Mouse (Mus musculus) midbrain, embryonic 15.5 days (tissue): Measurements from ENCODE around the gene Ptprk. TPM values are rescaled to one million over a fixed set of nuclear protein-coding genes. Genes with fewer than 3 reads are reported as not detected.
A peak's percentile ranks its signal among the peaks of the same experiment; 100 is the strongest.

ENCODE experiments used
- ATAC-seq: fragments of 200-750 bp; cut with Nextera tagmentation; replicated peaks from 2 replicates; pipeline ENCODE4 v1.8.0; 2017; ENCODE audit warnings: moderate TSS enrichment
- H3K27ac ChIP-seq: fragments of 300-500 bp; sonication (generic); 2 replicates; pipeline ENCODE4 v1.5.1; 2015; ENCODE audit warnings: mild to moderate bottlenecking, inconsistent platforms
- H3K27me3 ChIP-seq: fragments of 300-500 bp; sonication (generic); replicated peaks from 2 replicates; pipeline ENCODE4 v1.6.1; 2015; ENCODE audit warnings: inconsistent platforms
- H3K36me3 ChIP-seq: fragments of 300-500 bp; sonication (generic); replicated peaks from 2 replicates; pipeline ENCODE4 v1.6.1; 2015; ENCODE audit warnings: inconsistent platforms
- H3K4me1 ChIP-seq: fragments of 300-500 bp; sonication (generic); 2 replicates; pipeline ENCODE4 v1.6.1; 2015; ENCODE audit warnings: inconsistent platforms
- H3K4me2 ChIP-seq: fragments of 300-500 bp; sonication (generic); 2 replicates; pipeline ENCODE4 v1.6.1; 2015; ENCODE audit warnings: inconsistent platforms, mild to moderate bottlenecking, moderate library complexity
- H3K4me3 ChIP-seq: fragments of 300-500 bp; sonication (generic); 2 replicates; pipeline ENCODE4 v1.5.1; 2015; ENCODE audit warnings: mild to moderate bottlenecking, inconsistent platforms
- H3K9ac ChIP-seq: fragments of 300-500 bp; sonication (generic); 2 replicates; pipeline ENCODE4 v1.6.1; 2015; ENCODE audit warnings: mild to moderate bottlenecking, inconsistent platforms
- H3K9me3 ChIP-seq: fragments of 300-500 bp; sonication (generic); 2 replicates; pipeline ENCODE4 v1.6.1; 2016; ENCODE audit warnings: inconsistent platforms
- WGBS: fragments of 180-500 bp; shearing (Covaris S2); methylation state at CpG from one replicate; pipeline ENCODE4 v1.1.7; 2015; ENCODE audit warnings: mixed read lengths; 5-methylcytosine and 5-hydroxymethylcytosine counted together
- polyA plus RNA-seq: library from polyadenylated mRNA; unstranded; fragments of >200 nt; fragmentation: Nextera tagmentation; extraction: Ambion mirVana; gene quantifications from 2 replicates; pipeline ENCODE4 v1.2.1, GENCODE M21; 2015

Gene Ptprk
- polyA plus RNA-seq, 1 experiment from 2014 or later: 33.3 TPM

GRCm38 (mm10) chr10:28564110-28564674 is 489.6 kb downstream of the Ptprk start:
- no peaks in the 10 kb centered on the region for H3K27me3 ChIP-seq
- no peak overlapping the region for H3K9ac ChIP-seq
- peak; percentile 81 for ATAC-seq
- 51% methylated on average over 3 of the region's 3 CpGs for WGBS
- no peak overlapping the region for H3K4me2 ChIP-seq
- H3K9me3 ChIP-seq: no peaks in the 10 kb centered on the region
- no peak overlapping the region for H3K4me3 ChIP-seq
- no peaks in the 10 kb centered on the region for H3K36me3 ChIP-seq
- no peak overlapping the region for H3K27ac ChIP-seq
- no peaks in the 10 kb centered on the region for H3K4me1 ChIP-seq

- no peak overlapping the region for H3K27ac ChIP-seq
- no peak overlapping the region for H3K9ac ChIP-seq
- H3K27me3 ChIP-seq: no peaks in the 10 kb centered on the region
- no peaks in the 10 kb centered on the region for H3K36me3 ChIP-seq
- WGBS: 87% methylated on average over 4 of the region's 4 CpGs
- no peak for ATAC-seq
- no peak overlapping the region for H3K4me3 ChIP-seq
- H3K9me3 ChIP-seq: no peaks in the 10 kb centered on the region
- no peak overlapping the region for H3K4me2 ChIP-seq
- no peaks in the 10 kb centered on the region for H3K4me1 ChIP-seq
Measured at GRCm38 (mm10) chr10:28566378-28566777, 491.8 kb downstream of the Ptprk start.

- Histone ChIP-seq H3K36me3 (no peaks in the 10 kb centered on the region), H3K4me1 (no peaks in the 10 kb centered on the region), H3K27me3 (no peaks in the 10 kb centered on the region), H3K4me2 (no peak overlapping the region), H3K9ac (no peak overlapping the region), H3K9me3 (no peaks in the 10 kb centered on the region), H3K4me3 (no peak overlapping the region), H3K27ac (no peak overlapping the region)
- ATAC-seq: no peak
- WGBS: 96% methylated on average over 2 of the region's 2 CpGs
Measured at GRCm38 (mm10) chr10:28566828-28567227, 492.2 kb downstream of the Ptprk start.

GRCm38 (mm10) chr10:28567441-28567840 is 492.8 kb downstream of the Ptprk start:
- Histone ChIP-seq H3K4me1 (no peaks in the 10 kb centered on the region), H3K4me3 (no peak overlapping the region), H3K27ac (no peak overlapping the region), H3K36me3 (no peaks in the 10 kb centered on the region), H3K27me3 (no peaks in the 10 kb centered on the region), H3K4me2 (no peak overlapping the region), H3K9me3 (no peaks in the 10 kb centered on the region), H3K9ac (no peak overlapping the region)
- 93% methylated on average over 3 of the region's 3 CpGs for WGBS
- ATAC-seq: no peak

GRCm38 (mm10) chr10:28568047-28568446 is 493.4 kb downstream of the Ptprk start:
- Histone ChIP-seq H3K4me3 (no peak overlapping the region), H3K9me3 (no peaks in the 10 kb centered on the region), H3K36me3 (no peaks in the 10 kb centered on the region), H3K9ac (no peak overlapping the region), H3K27me3 (no peaks in the 10 kb centered on the region), H3K27ac (no peak overlapping the region), H3K4me2 (no peak overlapping the region), H3K4me1 (no peaks in the 10 kb centered on the region)
- ATAC-seq: no peak
- 89% methylated on average over 5 of the region's 5 CpGs for WGBS

GRCm38 (mm10) chr10:28579596-28579995 is 505.0 kb downstream of the Ptprk start:
- no peak for ATAC-seq
- no peak overlapping the region for H3K4me3 ChIP-seq
- no peaks in the 10 kb centered on the region for H3K36me3 ChIP-seq
- no peak overlapping the region for H3K27ac ChIP-seq
- H3K27me3 ChIP-seq: no peaks in the 10 kb centered on the region
- H3K9me3 ChIP-seq: no peaks in the 10 kb centered on the region
- H3K4me1 ChIP-seq: no peaks in the 10 kb centered on the region
- H3K4me2 ChIP-seq: no peak overlapping the region
- WGBS: 82% methylated on average over 5 of the region's 5 CpGs
- H3K9ac ChIP-seq: no peak overlapping the region

GRCm38 (mm10) chr10:28586565-28587138 is 512.0 kb downstream of the Ptprk start:
- no peak overlapping the region for H3K4me3 ChIP-seq
- H3K4me1 ChIP-seq: no peaks in the 10 kb centered on the region
- WGBS: 49% methylated on average over 4 of the region's 4 CpGs
- ATAC-seq: no peak
- no peaks in the 10 kb centered on the region for H3K36me3 ChIP-seq
- H3K9me3 ChIP-seq: no peaks in the 10 kb centered on the region
- H3K27ac ChIP-seq: no peak overlapping the region
- no peak overlapping the region for H3K4me2 ChIP-seq
- no peak overlapping the region for H3K9ac ChIP-seq
- no peaks in the 10 kb centered on the region for H3K27me3 ChIP-seq

- Histone ChIP-seq H3K4me2 (no peak overlapping the region), H3K9ac (no peak overlapping the region), H3K27ac (no peak overlapping the region), H3K9me3 (no peaks in the 10 kb centered on the region), H3K36me3 (no peaks in the 10 kb centered on the region), H3K27me3 (no peaks in the 10 kb centered on the region), H3K4me1 (no peaks in the 10 kb centered on the region), H3K4me3 (no peak overlapping the region)
- no peak for ATAC-seq
- 90% methylated on average over 4 of the region's 4 CpGs for WGBS
Measured at GRCm38 (mm10) chr10:28588401-28588800, 513.8 kb downstream of the Ptprk start.

GRCm38 (mm10) chr10:28590822-28591221 is 516.2 kb downstream of the Ptprk start:
- no peak for ATAC-seq
- H3K9me3 ChIP-seq: no peaks in the 10 kb centered on the region
- no peaks in the 10 kb centered on the region for H3K27me3 ChIP-seq
- no peak overlapping the region for H3K9ac ChIP-seq
- WGBS: 88% methylated on average over 3 of the region's 3 CpGs
- no peaks in the 10 kb centered on the region for H3K4me1 ChIP-seq
- H3K4me2 ChIP-seq: no peak overlapping the region
- H3K36me3 ChIP-seq: no peaks in the 10 kb centered on the region
- no peak overlapping the region for H3K4me3 ChIP-seq
- no peak overlapping the region for H3K27ac ChIP-seq

GRCm38 (mm10) chr10:28593566-28594292 is 519.1 kb downstream of the Ptprk start:
- H3K36me3 ChIP-seq: no peaks in the 10 kb centered on the region
- no peak overlapping the region for H3K4me3 ChIP-seq
- no peak overlapping the region for H3K27ac ChIP-seq
- H3K9ac ChIP-seq: no peak overlapping the region
- ATAC-seq: no peak
- 81% methylated on average over 3 of the region's 4 CpGs for WGBS
- H3K4me1 ChIP-seq: no peaks in the 10 kb centered on the region
- H3K27me3 ChIP-seq: no peaks in the 10 kb centered on the region
- no peaks in the 10 kb centered on the region for H3K9me3 ChIP-seq
- H3K4me2 ChIP-seq: no peak overlapping the region

- no peak for ATAC-seq
- Histone ChIP-seq H3K4me3 (no peak overlapping the region), H3K9ac (no peak overlapping the region), H3K9me3 (no peaks in the 10 kb centered on the region), H3K4me2 (no peak overlapping the region), H3K27ac (no peak overlapping the region), H3K36me3 (no peaks in the 10 kb centered on the region), H3K4me1 (no peaks in the 10 kb centered on the region), H3K27me3 (no peaks in the 10 kb centered on the region)
- WGBS: 93% methylated on average over 3 of the region's 3 CpGs
Measured at GRCm38 (mm10) chr10:28596897-28597296, 522.3 kb downstream of the Ptprk start.

GRCm38 (mm10) chr10:28609136-28609535 is 534.5 kb downstream of the Ptprk start:
- no peaks in the 10 kb centered on the region for H3K27me3 ChIP-seq
- WGBS: 74% methylated on average over 3 of the region's 3 CpGs
- H3K4me3 ChIP-seq: no peak overlapping the region
- H3K9ac ChIP-seq: no peak overlapping the region
- no peak overlapping the region for H3K4me2 ChIP-seq
- H3K4me1 ChIP-seq: no peaks in the 10 kb centered on the region
- no peak for ATAC-seq
- no peaks in the 10 kb centered on the region for H3K9me3 ChIP-seq
- no peaks in the 10 kb centered on the region for H3K36me3 ChIP-seq
- H3K27ac ChIP-seq: no peak overlapping the region

GRCm38 (mm10) chr10:28614396-28614795 is 539.8 kb downstream of the Ptprk start:
- no peak for ATAC-seq
- H3K9ac ChIP-seq: no peak overlapping the region
- no peak overlapping the region for H3K27ac ChIP-seq
- H3K9me3 ChIP-seq: no peaks in the 10 kb centered on the region
- no peaks in the 10 kb centered on the region for H3K4me1 ChIP-seq
- H3K4me2 ChIP-seq: no peak overlapping the region
- H3K27me3 ChIP-seq: no peaks in the 10 kb centered on the region
- H3K36me3 ChIP-seq: no peaks in the 10 kb centered on the region
- WGBS: 93% methylated on average over 2 of the region's 2 CpGs
- no peak overlapping the region for H3K4me3 ChIP-seq
